Mouse (Mus musculus): ENCODE data around the gene Slc1a7. TPM values are rescaled to one million over a fixed set of nuclear protein-coding genes. Genes with fewer than 3 reads are reported as not detected.

Slc1a7 gene
- total RNA-seq, 1 experiment from 2014 or later: not detected

- no peak for ATAC-seq (replicated peaks; ENCODE audit: insufficient number of reproducible peaks, low FRiP score, low TSS enrichment, poor library complexity, severe bottlenecking)
Measured at GRCm38 (mm10) chr4:107996418-107996986, 28.4 kb downstream of the Slc1a7 start.

- ATAC-seq (replicated peaks; ENCODE audit: insufficient number of reproducible peaks, low FRiP score, low TSS enrichment, poor library complexity, severe bottlenecking): no peak
Measured at GRCm38 (mm10) chr4:107998641-107999332, 30.7 kb downstream of the Slc1a7 start.

GRCm38 (mm10) chr4:107999380-107999779 is 31.2 kb downstream of the Slc1a7 start:
- ATAC-seq (replicated peaks; ENCODE audit: insufficient number of reproducible peaks, low FRiP score, low TSS enrichment, poor library complexity, severe bottlenecking): no peak

- no peak for ATAC-seq (replicated peaks; ENCODE audit: insufficient number of reproducible peaks, low FRiP score, low TSS enrichment, poor library complexity, severe bottlenecking)
Measured at GRCm38 (mm10) chr4:108005328-108005727, 37.2 kb downstream of the Slc1a7 start.

GRCm38 (mm10) chr4:108007532-108008103 is 39.5 kb downstream of the Slc1a7 start:
- no peak for ATAC-seq (replicated peaks; ENCODE audit: insufficient number of reproducible peaks, low FRiP score, low TSS enrichment, poor library complexity, severe bottlenecking)

GRCm38 (mm10) chr4:108008541-108008940 is 40.4 kb downstream of the Slc1a7 start:
- no peak for ATAC-seq (replicated peaks; ENCODE audit: insufficient number of reproducible peaks, low FRiP score, low TSS enrichment, poor library complexity, severe bottlenecking)

- no peak for ATAC-seq (replicated peaks; ENCODE audit: insufficient number of reproducible peaks, low FRiP score, low TSS enrichment, poor library complexity, severe bottlenecking)
Measured at GRCm38 (mm10) chr4:108014466-108014865, 46.3 kb downstream of the Slc1a7 start.

GRCm38 (mm10) chr4:108015067-108015765 is 47.1 kb downstream of the Slc1a7 start:
- ATAC-seq (replicated peaks; ENCODE audit: insufficient number of reproducible peaks, low FRiP score, low TSS enrichment, poor library complexity, severe bottlenecking): no peak

- ATAC-seq (replicated peaks; ENCODE audit: insufficient number of reproducible peaks, low FRiP score, low TSS enrichment, poor library complexity, severe bottlenecking): no peak
Measured at GRCm38 (mm10) chr4:108016321-108016720, 48.2 kb downstream of the Slc1a7 start.

GRCm38 (mm10) chr4:108017839-108018238 is 49.7 kb downstream of the Slc1a7 start:
- no peak for ATAC-seq (replicated peaks; ENCODE audit: insufficient number of reproducible peaks, low FRiP score, low TSS enrichment, poor library complexity, severe bottlenecking)

- no peak for ATAC-seq (replicated peaks; ENCODE audit: insufficient number of reproducible peaks, low FRiP score, low TSS enrichment, poor library complexity, severe bottlenecking)
Measured at GRCm38 (mm10) chr4:108018241-108018923, 50.2 kb downstream of the Slc1a7 start.

- ATAC-seq (replicated peaks; ENCODE audit: insufficient number of reproducible peaks, low FRiP score, low TSS enrichment, poor library complexity, severe bottlenecking): no peak
Measured at GRCm38 (mm10) chr4:108018961-108019921, 51.1 kb downstream of the Slc1a7 start.

GRCm38 (mm10) chr4:108020178-108020577 is 52.0 kb downstream of the Slc1a7 start:
- ATAC-seq (replicated peaks; ENCODE audit: insufficient number of reproducible peaks, low FRiP score, low TSS enrichment, poor library complexity, severe bottlenecking): no peak

GRCm38 (mm10) chr4:108023186-108023585 is 55.1 kb downstream of the Slc1a7 start:
- no peak for ATAC-seq (replicated peaks; ENCODE audit: insufficient number of reproducible peaks, low FRiP score, low TSS enrichment, poor library complexity, severe bottlenecking)

GRCm38 (mm10) chr4:108024641-108025040 is 56.5 kb downstream of the Slc1a7 start:
- ATAC-seq (replicated peaks; ENCODE audit: insufficient number of reproducible peaks, low FRiP score, low TSS enrichment, poor library complexity, severe bottlenecking): no peak

GRCm38 (mm10) chr4:108025269-108025668 is 57.1 kb downstream of the Slc1a7 start:
- ATAC-seq (replicated peaks; ENCODE audit: insufficient number of reproducible peaks, low FRiP score, low TSS enrichment, poor library complexity, severe bottlenecking): no peak

GRCm38 (mm10) chr4:108026193-108026592 is 58.1 kb downstream of the Slc1a7 start:
- ATAC-seq (replicated peaks; ENCODE audit: insufficient number of reproducible peaks, low FRiP score, low TSS enrichment, poor library complexity, severe bottlenecking): no peak

- no peak for ATAC-seq (replicated peaks; ENCODE audit: insufficient number of reproducible peaks, low FRiP score, low TSS enrichment, poor library complexity, severe bottlenecking)
Measured at GRCm38 (mm10) chr4:108030888-108031501, 62.9 kb downstream of the Slc1a7 start.
